Mouse (Mus musculus): ENCODE measurements around the gene Dnmt3l.

DNA sequence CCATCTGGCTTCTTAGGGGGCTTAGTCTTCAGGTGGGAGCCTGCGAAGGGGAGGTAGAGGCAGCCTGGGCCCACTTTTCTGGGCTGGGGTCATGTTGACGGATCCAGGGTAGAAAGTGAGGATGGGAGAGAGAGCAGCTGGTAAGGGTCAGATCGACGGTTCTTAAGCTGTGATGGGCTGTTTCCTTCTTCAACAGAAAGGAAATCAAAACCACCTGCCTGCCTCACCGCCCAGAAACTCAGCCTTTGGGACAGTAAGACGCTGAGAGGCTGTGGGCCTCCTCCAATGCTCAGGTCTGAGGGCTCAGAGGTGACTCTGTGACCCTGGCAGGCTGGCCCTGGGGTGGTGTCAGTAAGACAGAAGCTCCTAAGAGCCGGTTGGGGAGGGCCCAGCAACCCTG lies 349 bp downstream of the Dnmt3l start:
- TF ChIP-seq CTCF (IDR thresholded peaks at IDR 0.05; ENCODE audit: low read depth) (no peak), EP300 (IDR thresholded peaks at IDR 0.05; ENCODE audit: low read depth) (no peak)

Data from heart, postnatal 0 days (tissue).